Mouse (Mus musculus): ENCODE measurements around the gene Rraga.

DNA sequence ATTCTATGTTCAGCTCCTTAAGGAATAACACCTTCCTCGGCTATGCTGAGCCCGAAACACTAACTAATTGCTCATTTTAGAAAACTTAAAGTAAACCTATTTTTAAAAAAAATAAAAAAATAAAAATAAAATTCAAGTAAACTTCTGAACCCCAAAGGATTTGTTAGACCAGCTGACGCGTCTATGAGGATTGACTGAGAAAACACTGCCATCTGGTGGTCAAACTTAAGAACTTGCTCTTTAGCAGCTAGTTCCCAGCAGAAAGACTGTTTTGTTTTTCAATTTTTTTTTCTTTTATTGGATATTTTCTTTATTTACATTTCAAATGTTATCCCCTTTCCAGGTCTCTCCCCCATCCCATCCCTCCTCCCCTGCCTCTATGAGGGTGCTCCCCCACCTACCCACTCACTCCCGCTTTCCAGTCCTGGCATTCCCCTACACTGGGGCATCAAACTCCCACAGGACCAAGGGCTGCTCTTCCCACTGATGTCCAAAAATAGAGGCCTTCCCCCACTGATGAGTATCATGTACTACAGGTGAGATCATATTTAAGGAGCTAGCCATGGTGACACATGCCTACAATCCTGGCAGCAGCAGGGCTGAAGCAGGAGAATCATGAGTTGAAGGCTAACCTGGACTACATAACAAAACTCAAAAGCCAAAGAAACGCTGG is 20.3 kb upstream of the Rraga start:
- TF ChIP-seq MAFK (IDR thresholded peaks at IDR 0.05; ENCODE audit: borderline replicate concordance, low read depth, low read length): no peak
- no peak for TF ChIP-seq GATA1 (IDR thresholded peaks at IDR 0.05; ENCODE audit: low read depth, low read length)
- no peak for TF ChIP-seq MYB (IDR thresholded peaks at IDR 0.05; ENCODE audit: low read depth, low read length)
- TF ChIP-seq NELFE (IDR thresholded peaks at IDR 0.05; ENCODE audit: low read depth, low read length): no peak
- peak; percentile 72 for TF ChIP-seq SMC3 (IDR thresholded peaks at IDR 0.05; ENCODE audit: low read depth, low read length)
- no peak for TF ChIP-seq UBTF (IDR thresholded peaks at IDR 0.05; ENCODE audit: borderline replicate concordance, insufficient read depth, low read depth, low read length)
- no peak for TF ChIP-seq POLR2AphosphoS5 (IDR thresholded peaks at IDR 0.05; ENCODE audit: borderline replicate concordance, low read depth, low read length)
- TF ChIP-seq CTCF (IDR thresholded peaks at IDR 0.05 in 2 of 3, conservative IDR thresholded peaks at IDR 0.05 in 1 of 3; ENCODE audit: control insufficient read depth in 1 of 3, insufficient read depth in 1 of 3, low read depth in 2 of 3, low read length in 3 of 3, poor library complexity in 1 of 3, severe bottlenecking in 1 of 3): peak; percentile 36 to 66 (median 56)
- peak; percentile 54 for TF ChIP-seq USF1 (IDR thresholded peaks at IDR 0.05; ENCODE audit: low read depth, low read length)
- no peak for TF ChIP-seq KAT2A (conservative IDR thresholded peaks at IDR 0.05; ENCODE audit: low read depth, low read length)

Measured in MEL (cell line).